Mouse (Mus musculus) mouse embryonic stem cell (cell line): Measurements from ENCODE around the gene Smad3.

ENCODE experiments used
- in situ Hi-C, 2 experiments: fragments of 300-500 bp; cut with MboI; formaldehyde crosslinking; loops; 1 replicate in 1 of 2; 3 replicates in 1 of 2; pipeline ENCODE4 v1.14.3; 2019 to 2020; ENCODE audit warnings: low sequenced_read_pairs in 2 of 2, low pct_unique_long_range_greater_than_20kb in 1 of 2, mixed read lengths in 1 of 2; ENCODE audit not compliant: unreplicated experiment in 1 of 2

Gene Smad3

DNA sequence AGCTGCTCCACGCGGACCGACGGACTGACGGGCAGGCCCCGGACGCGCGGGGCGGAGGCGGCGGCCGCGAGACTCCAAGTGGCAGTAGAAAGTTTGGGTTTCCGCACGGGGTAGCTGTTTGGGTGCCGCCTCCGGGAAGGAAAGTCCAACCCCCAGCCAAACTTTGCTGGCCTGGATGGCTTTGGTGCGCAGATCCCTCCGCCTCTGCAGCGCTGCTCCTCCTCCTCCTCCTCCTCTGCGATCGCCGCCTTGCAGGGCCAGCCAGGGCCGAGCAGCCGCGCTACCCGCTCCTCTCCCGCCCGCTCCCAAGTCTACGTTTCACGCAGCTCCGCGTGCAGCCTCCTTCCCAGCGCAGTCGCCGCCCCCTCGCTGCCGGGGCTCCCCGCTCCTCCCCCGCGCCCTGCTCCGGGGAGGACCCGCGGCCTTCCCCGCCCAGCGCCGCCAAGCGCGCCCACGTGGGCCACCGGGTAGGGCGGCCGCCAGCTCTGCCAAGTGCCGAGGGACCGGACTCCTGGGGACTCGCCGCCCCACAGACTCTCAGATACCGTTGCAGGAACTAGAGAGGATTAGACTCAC, at the start of gene Smad3:
TSS of gene Smad3 (minus strand) at position 130 of the 576 bp plus-strand sequence.
- in situ Hi-C loops = loop anchor here in 1 of 2 experiments (5.0 kb wide), 1 partner anchor 36 kb away; no protein-coding TSS in a partner anchor

DNA sequence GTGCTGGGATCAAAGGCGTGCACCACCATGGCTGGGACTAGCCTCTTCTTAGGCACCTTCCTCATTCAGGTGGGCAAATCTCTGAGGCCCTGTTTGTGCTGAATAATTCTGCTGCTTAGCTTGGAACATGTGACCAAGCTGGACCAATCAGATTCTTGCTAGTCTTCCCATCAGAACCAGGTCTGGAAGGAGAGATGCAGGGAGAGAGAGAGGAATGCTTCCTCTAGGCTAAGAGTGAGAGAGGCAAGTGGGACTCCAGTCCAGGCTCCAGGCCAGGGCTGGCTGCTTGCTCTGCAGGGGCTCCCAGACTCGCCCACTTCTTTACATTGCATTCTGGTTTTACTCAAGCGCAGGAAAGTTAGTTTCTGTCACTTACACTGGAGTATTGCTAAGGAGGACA, 47.1 kb upstream of the Smad3 start:
- in situ Hi-C loops = no loop called here

DNA sequence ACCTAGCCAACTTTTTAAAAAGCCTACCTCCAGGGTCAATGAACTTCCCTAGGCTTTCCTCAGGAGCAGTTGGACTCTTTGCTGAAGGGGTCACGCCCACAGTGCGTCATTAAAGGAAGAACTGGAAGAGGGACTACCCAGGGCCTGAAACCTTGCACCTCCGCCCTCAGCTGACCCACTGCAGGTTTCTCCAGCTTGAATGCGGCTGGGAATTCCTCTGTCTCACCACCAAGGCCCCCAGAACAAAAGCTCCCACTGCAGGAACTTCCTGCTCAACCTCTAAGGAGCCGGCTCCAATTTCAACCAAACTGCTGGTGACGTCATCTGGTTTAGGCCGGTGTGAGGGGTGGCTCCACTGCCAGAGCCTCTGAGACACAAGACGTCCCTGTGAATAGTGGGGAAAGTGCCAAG, 45.4 kb upstream of the Smad3 start:
- in situ Hi-C loops = no loop called here

DNA sequence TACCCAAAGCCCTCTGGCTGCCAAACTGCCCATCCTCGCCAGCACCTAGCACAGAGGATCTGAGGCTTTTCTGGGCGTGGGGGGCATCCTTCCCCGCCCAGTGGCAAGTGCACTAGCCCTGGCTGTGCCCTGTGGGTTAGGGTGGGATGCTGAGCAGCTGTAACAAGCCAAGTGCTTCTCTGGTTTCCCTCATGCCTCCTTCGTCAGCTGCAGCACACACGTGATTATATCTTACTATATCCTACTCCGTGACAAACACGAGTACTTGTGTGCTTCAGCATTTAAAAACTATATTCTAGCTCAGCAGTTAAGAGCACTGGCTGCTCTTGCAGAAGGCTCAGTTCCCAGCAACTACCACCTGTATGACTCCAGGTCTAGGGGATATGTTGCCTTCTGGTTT, 44.7 kb upstream of the Smad3 start:
- in situ Hi-C loops = no loop called here

DNA sequence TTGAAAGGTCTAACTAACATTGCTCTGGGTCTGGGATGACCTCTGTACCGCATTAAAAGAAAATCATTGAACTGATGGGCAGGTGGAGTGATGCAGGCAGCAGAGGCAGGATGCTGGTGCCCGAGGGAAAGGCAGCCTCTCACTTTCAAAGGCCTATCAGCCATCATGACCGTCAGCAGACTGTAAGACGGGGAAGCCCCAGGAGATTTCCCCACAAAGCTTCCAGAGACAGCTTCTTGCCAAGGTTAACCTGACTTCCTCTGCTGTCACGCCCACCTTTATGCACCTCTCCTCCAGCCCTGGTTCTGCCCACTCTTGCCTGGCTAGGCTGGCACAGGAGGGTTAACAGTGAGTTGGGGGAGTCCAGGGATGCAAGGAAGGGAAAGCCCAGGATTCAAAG, 44.3 kb upstream of the Smad3 start:
- in situ Hi-C loops = no loop called here

DNA sequence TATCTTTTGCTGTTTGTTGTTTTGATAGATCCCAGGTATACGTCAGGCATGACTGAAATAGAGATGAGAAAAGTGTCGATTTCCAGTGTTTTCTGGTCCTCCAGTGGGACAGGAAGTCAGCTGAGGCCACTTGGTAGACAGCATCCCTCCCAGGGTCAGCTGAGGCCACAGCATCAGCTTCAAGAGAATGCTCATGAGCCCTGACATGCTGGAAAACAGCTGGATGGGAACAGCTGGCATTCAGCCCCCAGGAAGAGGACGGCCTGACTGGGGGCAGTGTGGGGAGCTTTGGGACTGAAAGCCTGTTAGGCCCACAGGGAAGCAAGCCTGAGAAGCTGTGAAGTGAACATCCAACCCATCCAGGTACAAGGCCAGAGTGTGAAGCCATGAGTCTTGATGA, 38.6 kb upstream of the Smad3 start:
- in situ Hi-C loops = no loop called here

DNA sequence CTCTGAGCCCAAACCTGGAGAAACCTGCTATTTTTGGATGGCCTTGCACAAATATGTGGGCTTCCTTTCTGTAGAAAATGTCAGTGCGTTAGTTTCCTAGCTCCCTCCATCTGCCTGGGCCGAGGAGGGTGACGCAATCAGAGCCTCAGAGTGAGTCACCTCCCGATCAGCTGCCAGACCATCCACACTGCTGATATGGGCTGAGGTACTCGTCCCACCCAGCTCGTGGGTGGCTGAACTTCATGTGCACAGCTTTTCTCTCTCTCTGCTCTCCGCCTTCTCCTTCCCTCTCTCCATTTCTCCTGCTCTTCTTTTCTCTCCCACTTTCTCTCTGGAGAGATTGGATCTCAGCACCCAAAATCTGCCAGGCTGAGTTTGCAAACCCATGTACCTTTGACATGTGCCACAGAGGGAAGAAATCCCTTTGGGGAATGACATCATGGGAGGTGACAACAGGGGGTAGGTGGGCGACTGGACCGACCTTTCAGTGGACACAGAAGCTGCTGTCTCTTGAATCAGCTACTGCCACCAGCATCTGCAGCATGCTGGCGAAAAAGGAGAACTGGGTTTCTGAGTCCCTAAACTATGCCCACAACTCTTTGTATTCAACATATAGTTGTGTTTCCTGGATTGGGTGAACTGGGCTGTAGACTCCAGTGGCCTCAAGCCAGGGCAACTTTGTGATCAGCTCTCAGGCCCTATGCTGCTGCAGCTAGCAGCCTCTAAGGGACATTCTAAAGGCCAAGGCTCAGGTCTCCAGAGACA, 36.1 kb upstream of the Smad3 start:
- in situ Hi-C loops = no loop called here

DNA sequence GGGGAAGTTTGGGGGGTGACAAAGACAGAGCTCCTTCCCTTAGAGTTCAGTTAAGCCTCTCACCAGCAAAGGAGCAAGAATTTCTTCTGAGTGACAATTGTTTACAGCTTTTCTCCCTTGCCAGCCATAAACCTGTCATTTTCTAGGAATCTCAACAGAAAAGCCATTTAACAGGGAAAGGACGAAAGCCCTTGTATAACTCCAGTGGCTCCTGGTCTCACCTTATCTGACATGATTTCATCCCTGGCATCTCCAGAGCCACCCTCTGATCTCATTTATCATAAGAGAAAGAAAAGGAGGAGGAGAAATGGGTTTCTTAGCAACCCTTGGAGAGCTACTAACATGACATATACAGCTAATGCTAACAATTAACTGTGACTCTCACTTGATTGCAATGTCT, 33.9 kb upstream of the Smad3 start:
- in situ Hi-C loops = no loop called here

DNA sequence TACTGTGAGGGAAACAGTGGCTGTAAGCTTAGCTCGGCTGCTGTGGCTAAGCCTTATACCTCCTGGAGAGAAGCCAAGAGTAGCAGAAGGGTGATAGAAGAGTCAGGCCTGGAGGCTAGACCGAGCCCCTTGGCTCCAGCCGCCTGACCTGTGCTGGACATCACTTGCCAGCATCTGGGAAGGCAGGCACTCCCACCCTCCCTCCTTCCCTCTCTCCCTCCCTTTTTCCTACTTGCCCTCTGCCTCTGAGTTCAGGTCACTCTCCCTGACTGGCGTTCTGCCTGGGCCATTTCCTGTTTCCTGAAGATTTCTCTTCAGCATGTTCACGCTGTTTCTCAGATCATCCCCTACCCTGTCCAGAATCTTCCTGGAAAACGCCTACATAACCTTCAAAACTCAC, 33.5 kb upstream of the Smad3 start:
- in situ Hi-C loops = no loop called here

DNA sequence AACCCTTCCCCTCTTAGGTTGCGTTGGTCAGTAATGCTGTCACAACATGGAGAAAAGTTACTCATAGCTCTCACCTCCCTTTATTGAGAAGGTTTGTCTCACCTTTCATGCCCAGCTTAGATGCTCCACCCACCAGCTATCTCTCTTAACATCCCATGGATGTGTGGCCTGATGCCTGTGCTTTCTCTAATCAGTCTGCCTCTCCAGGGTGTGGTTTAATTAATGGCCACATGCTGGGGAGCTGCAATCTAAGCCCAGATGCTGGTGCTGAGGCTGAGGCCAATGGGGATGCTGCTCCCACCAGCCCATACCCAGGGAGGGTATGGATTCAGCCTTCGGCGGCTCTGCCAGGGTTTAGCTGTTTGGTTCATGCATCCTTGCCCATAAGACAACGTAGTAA, 32.4 kb upstream of the Smad3 start:
- in situ Hi-C loops = no loop called here

DNA sequence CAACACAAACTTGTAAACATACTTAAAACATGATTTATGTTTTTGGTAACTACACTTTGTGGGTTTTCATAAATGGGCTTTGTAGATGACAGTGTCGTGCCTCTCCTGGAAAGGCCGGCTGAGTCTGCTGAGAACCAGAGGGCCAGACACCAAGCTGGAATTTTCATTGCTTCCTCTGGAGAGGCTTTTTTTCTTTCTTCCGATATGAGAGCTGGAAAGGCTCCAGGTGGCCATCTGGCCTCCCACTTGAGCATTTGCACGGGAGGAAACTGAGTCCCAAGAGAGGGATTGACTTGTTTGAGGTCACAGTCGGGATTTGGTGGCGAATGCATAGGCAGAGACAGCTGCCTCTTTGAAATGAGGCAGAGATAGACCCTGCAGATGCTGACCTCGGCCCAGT, 31.6 kb upstream of the Smad3 start:
- in situ Hi-C loops = no loop called here

DNA sequence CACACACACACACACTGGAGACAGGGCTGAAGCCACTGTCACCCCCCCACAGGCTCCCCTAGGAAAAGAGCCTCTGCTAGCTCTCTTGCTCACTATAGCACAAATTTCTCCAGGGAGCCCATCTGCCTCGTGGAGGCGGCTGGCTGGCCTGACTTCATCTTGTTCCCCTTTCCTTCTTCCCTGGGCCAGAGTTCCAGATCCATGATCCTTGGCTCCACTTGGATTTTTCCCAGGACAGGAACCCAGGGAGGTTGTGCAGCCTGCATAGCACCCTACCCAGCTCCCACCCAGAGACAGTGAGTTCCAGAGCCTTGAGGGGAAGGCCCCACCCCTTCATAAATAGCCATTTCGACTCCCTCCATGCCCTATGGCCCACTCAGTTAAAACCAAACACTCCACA, 29.8 kb upstream of the Smad3 start:
- in situ Hi-C loops = no loop called here

DNA sequence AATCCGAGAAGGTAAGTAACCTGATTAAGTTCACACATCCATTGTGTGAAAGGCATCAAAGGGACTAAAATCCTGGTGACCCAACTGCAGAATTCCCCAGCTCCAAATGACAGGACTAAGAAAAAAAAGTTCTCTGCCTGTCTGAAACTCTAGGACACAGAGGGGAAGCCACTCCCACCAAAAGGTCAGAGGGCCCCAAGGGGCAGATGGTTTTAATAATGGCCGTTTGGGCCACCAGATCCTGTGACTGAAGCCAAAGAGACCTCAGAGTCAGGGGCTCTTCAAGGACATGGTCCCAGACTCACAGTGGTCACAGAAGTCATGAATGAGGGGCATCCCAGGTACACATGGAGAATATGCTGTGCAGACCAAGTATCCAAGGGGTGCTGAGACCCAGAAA, 29.3 kb upstream of the Smad3 start:
- in situ Hi-C loops = no loop called here

DNA sequence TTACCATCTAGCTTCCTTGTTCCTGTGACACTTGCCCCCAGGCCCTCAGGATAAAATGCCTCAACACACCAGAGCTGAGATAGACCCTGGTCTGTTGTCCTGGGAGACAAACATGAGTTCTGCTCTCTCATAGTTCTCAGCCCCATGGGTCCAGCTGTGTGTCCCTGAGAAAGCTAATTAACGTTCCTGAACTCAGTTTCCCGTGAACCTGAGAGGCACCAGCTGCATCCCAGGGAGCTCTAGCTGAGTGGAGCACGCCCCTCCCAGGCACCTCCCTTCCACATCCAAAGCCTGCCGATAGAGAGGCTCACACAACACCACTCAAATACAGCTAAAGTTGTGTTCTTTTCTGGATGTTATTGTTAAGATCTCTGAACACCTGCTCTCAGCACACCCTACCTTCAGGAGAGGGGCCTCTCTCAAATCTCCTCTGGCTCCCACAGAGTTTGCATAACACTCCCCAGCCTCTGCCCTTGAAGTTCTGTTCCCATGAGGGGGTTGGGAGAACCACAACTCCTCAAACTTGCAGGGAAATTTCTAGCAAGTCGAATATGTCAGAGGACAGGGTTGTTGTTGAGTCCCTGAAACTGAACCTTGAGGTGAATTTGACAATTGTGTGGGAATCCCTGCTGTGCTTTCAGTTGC, 28.4 kb upstream of the Smad3 start:
- in situ Hi-C loops = no loop called here

DNA sequence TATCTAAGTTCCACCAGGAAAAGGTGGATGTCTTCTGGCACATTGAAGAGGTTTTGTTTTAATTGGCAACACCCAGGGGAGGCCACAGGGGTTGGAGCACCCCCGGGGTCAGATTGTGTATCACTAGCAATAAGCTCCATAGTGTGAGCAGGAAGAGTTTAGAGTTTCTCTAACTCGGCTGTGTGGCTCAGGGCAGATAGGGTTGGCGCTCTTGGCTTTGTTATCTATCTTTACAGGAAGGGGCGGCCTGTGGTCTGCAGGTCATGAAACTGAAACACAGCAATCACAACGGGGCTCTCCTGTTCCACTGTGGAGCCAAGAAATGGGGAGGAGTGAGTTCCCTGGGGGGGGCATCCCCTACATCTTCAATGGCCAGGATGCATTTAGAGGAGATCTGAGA, 27.7 kb upstream of the Smad3 start:
- in situ Hi-C loops = no loop called here

DNA sequence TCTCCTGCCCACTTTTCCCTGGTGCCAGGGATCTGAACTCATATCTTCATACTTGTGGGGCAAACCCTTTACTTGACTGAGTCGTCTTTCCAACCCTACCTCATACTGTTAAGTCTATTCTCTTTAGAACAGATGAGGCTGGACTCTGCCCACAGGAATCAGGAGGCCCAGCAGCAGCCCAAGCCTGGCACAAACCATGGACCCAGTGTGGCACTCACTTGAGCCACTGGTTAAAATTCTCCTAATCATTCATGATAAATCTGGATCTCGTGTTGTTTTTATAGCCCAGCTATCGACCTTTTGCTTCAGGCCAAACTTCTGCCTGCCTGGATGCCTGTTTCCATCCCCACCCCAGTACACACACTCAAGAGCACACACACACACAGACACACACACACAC, 26.8 kb upstream of the Smad3 start:
- in situ Hi-C loops = no loop called here

DNA sequence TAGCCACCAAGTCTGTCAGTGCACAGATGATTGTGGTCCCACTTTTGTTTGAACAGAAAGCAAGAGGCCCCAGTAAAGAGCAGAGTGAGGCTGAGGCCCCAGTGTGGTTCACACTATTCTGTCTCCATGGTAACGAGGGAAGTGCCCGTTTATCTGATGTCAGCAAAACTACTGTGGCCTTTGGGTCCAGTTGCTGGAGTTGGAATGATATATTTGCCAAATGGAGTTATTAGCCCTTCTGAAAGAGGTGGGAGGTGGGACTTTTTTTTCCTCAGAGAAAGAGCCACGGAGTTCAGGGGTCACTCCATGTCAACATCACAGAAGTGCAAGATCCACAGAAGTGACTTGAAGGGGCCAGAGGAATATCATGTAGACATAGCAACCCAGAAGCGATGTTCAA, 24.9 kb upstream of the Smad3 start:
- in situ Hi-C loops = no loop called here

DNA sequence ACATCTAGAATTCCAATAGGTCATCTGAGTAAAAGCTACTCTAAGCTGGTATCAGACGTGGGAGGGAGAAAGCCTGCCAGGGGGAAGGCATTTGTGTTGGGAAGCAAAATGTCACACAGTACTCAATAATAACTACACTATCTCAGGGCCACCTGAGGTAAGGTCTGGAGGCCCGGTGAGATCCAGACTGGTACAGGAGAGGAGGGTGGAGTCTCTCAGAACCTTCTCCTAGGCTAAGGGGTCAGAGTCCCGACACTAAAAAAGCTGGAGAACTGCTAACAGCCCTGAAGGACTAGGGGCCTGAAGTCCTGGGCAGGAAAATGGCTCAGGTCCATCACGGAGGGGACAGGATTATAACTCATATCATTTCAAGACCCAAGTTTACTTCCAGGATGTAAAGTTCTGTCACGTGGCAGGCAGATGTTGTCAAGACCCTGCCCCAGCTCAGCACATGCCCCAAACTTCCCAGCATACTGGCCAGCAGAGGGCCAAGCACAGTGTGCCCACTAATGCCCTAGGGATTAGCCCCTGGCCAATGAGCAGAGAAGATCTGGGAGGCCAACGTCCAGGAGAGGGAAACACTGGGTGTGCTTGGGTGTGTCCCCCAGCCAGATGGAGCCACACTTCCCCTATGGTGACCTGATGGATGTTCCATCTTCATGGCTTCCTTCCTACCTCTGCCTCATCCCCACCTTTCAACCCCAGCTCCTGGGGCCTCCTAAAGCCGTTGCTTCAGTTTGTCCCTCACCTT, 24.1 kb upstream of the Smad3 start:
- in situ Hi-C loops = no loop called here
